Mouse (Mus musculus): Measurements from ENCODE around the gene Cmklr1. TPM values are rescaled to one million over a fixed set of nuclear protein-coding genes. Genes with fewer than 3 reads are reported as not detected.

The Cmklr1 gene
- polyA plus RNA-seq, 1 experiment from 2014 or later, result 63.8 TPM

GRCm38 (mm10) chr5:113644520-113644919, 5.7 kb downstream of the Cmklr1 start:
- WGBS, result 82% methylated on average over 4 of the region's 4 CpGs
- no peaks in the 10 kb centered on the region; the same call in 1 of the 2 replicates for H3K4me1 ChIP-seq (ENCODE audit: insufficient read depth, low read depth, low read length)
- no peaks in the 10 kb centered on the region for H3K27me3 ChIP-seq (replicated peaks; ENCODE audit: insufficient read depth, low read length)
- H3K9me3 ChIP-seq (ENCODE audit: low read length), result no peaks in the 10 kb centered on the region
- no peak overlapping the region for H3K9ac ChIP-seq (replicated peaks; ENCODE audit: low read depth)
- DNase-seq (ENCODE audit: low spot score), result no peak
- H3K36me3 ChIP-seq (ENCODE audit: insufficient read depth, low read length), result no peaks in the 10 kb centered on the region
- TF ChIP-seq CTCF (IDR thresholded peaks at IDR 0.05) (no peak), EP300 (IDR thresholded peaks at IDR 0.05) (no peak)
- H3K27ac ChIP-seq (ENCODE audit: low read length), result no peak overlapping the region
- ATAC-seq, result peak; percentile 7; the same call in 1 of the 2 replicates
- peak overlapping the region; percentile 29 for H3K4me2 ChIP-seq (replicated peaks; ENCODE audit: low read depth, low read length)
- H3K4me3 ChIP-seq (ENCODE audit: low read depth, low read length), result no peak overlapping the region

DNA sequence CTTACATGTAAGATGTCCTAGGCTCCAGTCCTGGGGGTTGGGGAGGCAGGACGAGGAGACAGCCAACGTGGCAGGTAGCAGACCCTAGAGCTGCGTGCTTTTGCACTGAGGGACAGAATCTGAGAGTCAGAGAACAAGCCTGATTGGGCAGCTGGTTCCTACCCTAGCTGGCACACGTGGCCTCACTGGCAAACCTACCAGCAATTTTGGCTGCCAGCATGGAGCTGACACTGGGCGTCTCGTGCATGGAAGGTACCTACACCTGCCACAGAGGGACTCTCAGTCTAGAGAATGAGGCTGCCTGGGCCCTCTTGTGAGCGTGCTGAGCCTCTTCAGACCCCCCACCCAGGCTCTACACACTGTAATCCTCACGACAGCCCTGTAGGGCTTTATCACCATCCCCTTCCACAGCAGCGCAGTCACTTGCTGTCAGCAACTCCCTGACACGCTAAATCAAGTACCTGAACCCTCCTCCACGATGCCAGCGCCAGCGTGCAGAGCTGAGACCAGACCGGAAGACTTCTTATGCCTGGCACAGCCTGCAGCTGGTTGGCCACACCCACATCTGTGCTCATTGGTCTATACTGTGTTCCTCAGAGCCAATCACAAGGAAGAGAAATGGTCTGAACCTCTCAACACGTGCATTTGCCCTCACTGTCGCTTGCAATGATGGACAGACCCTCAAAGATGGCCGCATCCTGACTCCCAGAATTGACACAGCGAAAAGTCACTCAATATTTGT, 6.9 kb downstream of the Cmklr1 start:
- peak; percentile 48 for DNase-seq (ENCODE audit: low spot score)
- ATAC-seq, result peak; percentile 59
- H3K4me2 ChIP-seq (replicated peaks; ENCODE audit: low read depth, low read length), result no peak overlapping the region
- 44% methylated on average over 18 of the region's 18 CpGs for WGBS
- no peaks in the 10 kb centered on the region for H3K36me3 ChIP-seq (ENCODE audit: insufficient read depth, low read length)
- H3K9ac ChIP-seq (replicated peaks; ENCODE audit: low read depth), result no peak overlapping the region
- H3K27ac ChIP-seq (ENCODE audit: low read length), result no peak overlapping the region; the same call in 1 of the 2 replicates
- TF ChIP-seq CTCF (IDR thresholded peaks at IDR 0.05) (no peak), EP300 (IDR thresholded peaks at IDR 0.05) (no peak)
- H3K4me1 ChIP-seq (ENCODE audit: insufficient read depth, low read depth, low read length), result no peaks in the 10 kb centered on the region; the same call in 1 of the 2 replicates
- H3K4me3 ChIP-seq (ENCODE audit: low read depth, low read length), result no peak overlapping the region
- H3K27me3 ChIP-seq (replicated peaks; ENCODE audit: insufficient read depth, low read length), result no peaks in the 10 kb centered on the region
- no peaks in the 10 kb centered on the region for H3K9me3 ChIP-seq (ENCODE audit: low read length)

- Histone ChIP-seq H3K36me3 (ENCODE audit: insufficient read depth, low read length) (no peaks in the 10 kb centered on the region), H3K4me2 (replicated peaks; ENCODE audit: low read depth, low read length) (0 out of 2 replicates have a peak overlapping the region, but pooled peaks have one; percentile 11), H3K4me1 (ENCODE audit: insufficient read depth, low read depth, low read length) (no peaks in the 10 kb centered on the region; the same call in 1 of the 2 replicates), H3K27me3 (replicated peaks; ENCODE audit: insufficient read depth, low read length) (no peaks in the 10 kb centered on the region), H3K9ac (replicated peaks; ENCODE audit: low read depth) (no peak overlapping the region), H3K27ac (ENCODE audit: low read length) (no peak overlapping the region; the same call in 1 of the 2 replicates), H3K9me3 (ENCODE audit: low read length) (no peaks in the 10 kb centered on the region), H3K4me3 (ENCODE audit: low read depth, low read length) (no peak overlapping the region)
- DNase-seq (ENCODE audit: low spot score) (no peak), ATAC-seq (no peak)
- TF ChIP-seq EP300 (IDR thresholded peaks at IDR 0.05), result no peak
- no peak for TF ChIP-seq CTCF (IDR thresholded peaks at IDR 0.05)
- 64% methylated on average over 6 of the region's 6 CpGs for WGBS
Observed at GRCm38 (mm10) chr5:113641066-113641465, 9.2 kb downstream of the Cmklr1 start.

GRCm38 (mm10) chr5:113639126-113639525, 11.1 kb downstream of the Cmklr1 start:
- H3K9ac ChIP-seq (replicated peaks; ENCODE audit: low read depth), result no peak overlapping the region
- DNase-seq (ENCODE audit: low spot score) (no peak), ATAC-seq (no peak)
- no peak overlapping the region for H3K4me2 ChIP-seq (replicated peaks; ENCODE audit: low read depth, low read length)
- no peak overlapping the region for H3K4me3 ChIP-seq (ENCODE audit: low read depth, low read length)
- peaks cover 3% of the 10 kb centered on the region for H3K4me1 ChIP-seq (ENCODE audit: insufficient read depth, low read depth, low read length)
- TF ChIP-seq CTCF (IDR thresholded peaks at IDR 0.05) (no peak), EP300 (IDR thresholded peaks at IDR 0.05) (no peak)
- no peak overlapping the region for H3K27ac ChIP-seq (ENCODE audit: low read length)
- no peaks in the 10 kb centered on the region for H3K36me3 ChIP-seq (ENCODE audit: insufficient read depth, low read length)
- WGBS, result 66% methylated on average over 5 of the region's 5 CpGs
- no peaks in the 10 kb centered on the region for H3K27me3 ChIP-seq (replicated peaks; ENCODE audit: insufficient read depth, low read length)
- no peaks in the 10 kb centered on the region for H3K9me3 ChIP-seq (ENCODE audit: low read length)

- peaks cover 8% of the 10 kb centered on the region for H3K4me1 ChIP-seq (ENCODE audit: insufficient read depth, low read depth, low read length)
- 59% methylated on average over 12 of the region's 12 CpGs for WGBS
- H3K36me3 ChIP-seq (ENCODE audit: insufficient read depth, low read length), result no peaks in the 10 kb centered on the region
- DNase-seq (ENCODE audit: low spot score), result no peak
- H3K4me3 ChIP-seq (ENCODE audit: low read depth, low read length), result no peak overlapping the region
- ATAC-seq, result no peak
- no peak overlapping the region for H3K9ac ChIP-seq (replicated peaks; ENCODE audit: low read depth)
- H3K27ac ChIP-seq (ENCODE audit: low read length), result peak overlapping the region; percentile 68; the same call in 1 of the 2 replicates
- H3K4me2 ChIP-seq (replicated peaks; ENCODE audit: low read depth, low read length), result no peak overlapping the region
- H3K27me3 ChIP-seq (replicated peaks; ENCODE audit: insufficient read depth, low read length), result no peaks in the 10 kb centered on the region
- H3K9me3 ChIP-seq (ENCODE audit: low read length), result no peaks in the 10 kb centered on the region
- TF ChIP-seq EP300 (IDR thresholded peaks at IDR 0.05) (no peak), CTCF (IDR thresholded peaks at IDR 0.05) (no peak)
Observed at GRCm38 (mm10) chr5:113638055-113638454, 12.2 kb downstream of the Cmklr1 start.

DNA sequence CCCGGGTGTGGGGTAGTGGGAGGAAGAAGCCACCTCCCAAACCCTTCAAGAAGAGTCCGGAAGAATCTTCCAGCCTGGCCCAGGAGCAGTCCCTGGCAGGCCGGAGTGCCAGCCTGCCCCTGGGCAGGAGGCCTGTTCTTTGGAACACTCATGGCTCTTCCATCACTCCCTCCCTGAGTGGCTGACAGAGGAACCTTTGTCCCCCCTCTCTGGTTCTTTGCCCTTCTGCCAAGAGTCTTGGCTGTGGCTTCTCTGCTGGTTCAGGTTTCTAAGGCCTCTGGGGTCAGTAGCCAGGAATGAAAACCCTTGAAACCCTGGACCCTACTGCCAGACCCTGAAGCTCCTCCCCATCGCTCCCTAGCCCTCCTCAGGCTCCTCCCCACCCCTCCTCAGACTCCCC, 12.6 kb downstream of the Cmklr1 start:
- DNase-seq (ENCODE audit: low spot score) (no peak), ATAC-seq (no peak)
- 66% methylated on average over 4 of the region's 4 CpGs for WGBS
- Histone ChIP-seq H3K9ac (replicated peaks; ENCODE audit: low read depth) (no peak overlapping the region), H3K36me3 (ENCODE audit: insufficient read depth, low read length) (no peaks in the 10 kb centered on the region), H3K4me1 (ENCODE audit: insufficient read depth, low read depth, low read length) (peaks cover 8% of the 10 kb centered on the region), H3K4me2 (replicated peaks; ENCODE audit: low read depth, low read length) (no peak overlapping the region), H3K27ac (ENCODE audit: low read length) (peak overlapping the region; percentile 68; the same call in 1 of the 2 replicates), H3K27me3 (replicated peaks; ENCODE audit: insufficient read depth, low read length) (no peaks in the 10 kb centered on the region), H3K4me3 (ENCODE audit: low read depth, low read length) (no peak overlapping the region), H3K9me3 (ENCODE audit: low read length) (no peaks in the 10 kb centered on the region)
- TF ChIP-seq CTCF (IDR thresholded peaks at IDR 0.05), result no peak
- no peak for TF ChIP-seq EP300 (IDR thresholded peaks at IDR 0.05)
